Mouse (Mus musculus): ENCODE results near the gene Cldnd2.

Gene Cldnd2

GRCm38 (mm10) chr7:43448246-43448645, 7.7 kb downstream of the Cldnd2 start:
- DNase-seq = no peak

DNA sequence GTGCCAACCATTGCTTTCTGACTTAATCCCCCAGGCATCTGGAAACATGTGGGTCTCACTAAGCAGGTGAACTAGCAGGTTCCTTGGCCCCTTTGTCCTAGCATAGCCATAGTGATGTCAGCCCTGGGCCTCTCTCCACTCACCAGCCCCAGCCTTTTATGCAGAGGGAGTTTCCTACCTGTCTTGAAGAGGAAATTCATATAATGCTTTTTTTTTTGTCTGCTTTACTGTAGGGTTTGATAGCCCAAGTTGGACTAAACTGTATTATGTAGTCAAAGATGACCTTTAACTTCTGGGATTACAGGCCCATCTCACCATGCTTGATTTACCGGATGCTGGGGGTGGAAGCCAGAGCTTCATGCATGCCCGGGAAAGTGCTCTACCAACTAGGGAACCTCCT, 9.2 kb downstream of the Cldnd2 start:
- no peak for DNase-seq

GRCm38 (mm10) chr7:43451726-43452125, 11.1 kb downstream of the Cldnd2 start:
- no peak for DNase-seq

DNA sequence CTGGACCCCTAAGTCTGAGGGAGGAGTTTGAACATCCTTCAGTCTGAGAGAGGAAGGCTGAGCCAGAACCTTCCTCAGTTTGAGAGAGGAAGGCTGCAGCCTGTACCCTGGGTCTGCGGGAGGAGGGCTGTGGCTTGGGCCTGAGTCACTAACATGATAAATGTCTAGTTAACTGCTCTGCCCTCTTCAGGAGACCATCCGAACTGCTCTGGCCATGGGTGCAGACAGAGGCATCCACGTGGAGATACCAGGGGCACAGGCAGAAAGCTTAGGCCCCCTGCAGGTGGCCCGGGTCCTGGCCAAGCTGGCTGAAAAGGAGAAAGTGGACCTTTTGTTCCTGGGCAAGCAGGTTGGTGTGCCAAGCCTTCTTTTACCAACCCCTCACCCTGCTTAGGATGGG, 12.0 kb downstream of the Cldnd2 start:
- DNase-seq = no peak

DNA sequence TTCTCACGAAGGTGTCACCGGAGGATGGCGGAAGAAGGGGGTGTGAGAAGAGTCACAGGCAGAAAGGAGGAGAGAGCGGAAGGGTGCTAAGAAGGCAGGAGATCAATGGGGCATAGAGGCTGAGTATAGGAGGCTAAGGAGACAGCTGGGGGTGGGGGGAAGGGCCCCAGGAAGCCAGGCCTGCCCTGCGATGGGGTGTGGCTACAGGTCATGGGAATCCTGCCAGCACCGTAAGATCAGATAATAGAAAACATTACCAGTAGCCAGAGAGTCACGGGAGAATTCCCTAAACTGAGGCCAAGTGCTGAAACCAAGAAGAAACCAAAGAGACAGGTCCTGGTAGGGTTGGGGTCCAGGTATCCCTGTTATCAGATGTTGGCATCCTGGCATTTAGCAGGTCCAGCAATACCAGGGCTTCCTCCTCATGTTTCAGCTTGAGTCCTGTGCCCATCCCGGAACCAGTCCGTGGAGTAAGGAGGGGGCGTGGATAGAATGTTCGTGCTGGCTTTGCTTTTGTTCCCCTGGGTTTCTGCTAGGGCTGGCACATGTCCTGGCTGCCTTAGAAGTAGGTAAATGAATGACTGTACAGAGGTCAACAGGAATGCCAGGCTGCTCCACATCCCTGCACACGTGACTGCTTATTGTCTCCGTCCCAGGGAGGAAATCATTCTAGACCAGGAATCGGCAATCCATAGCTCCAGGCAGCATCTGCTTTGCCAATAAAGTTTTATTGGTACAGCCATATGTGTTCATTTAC, 13.2 kb downstream of the Cldnd2 start:
- no peak for DNase-seq

GRCm38 (mm10) chr7:43454371-43454770, 13.8 kb downstream of the Cldnd2 start:
- DNase-seq = no peak

DNA sequence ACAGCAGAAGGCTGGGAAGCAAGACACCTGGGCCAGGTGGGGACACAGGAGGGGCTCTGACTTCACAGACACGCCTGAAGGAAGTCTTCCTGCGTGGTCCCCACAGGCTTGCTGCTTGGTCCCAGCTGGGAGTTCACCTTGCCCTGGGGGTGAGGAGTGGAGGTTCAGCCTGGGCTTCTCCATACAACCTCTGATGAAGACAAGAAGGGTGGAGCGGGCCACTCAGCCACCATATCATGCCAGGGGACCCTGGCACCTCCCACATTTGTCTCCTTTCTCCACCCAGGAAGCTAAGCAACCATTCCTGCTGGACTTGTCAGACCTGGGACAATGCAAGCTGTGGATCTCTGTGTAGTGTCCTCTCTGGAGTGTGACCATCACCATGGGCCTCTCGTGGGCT, 22.3 kb downstream of the Cldnd2 start, which contains the start of gene Vsig10l:
Vsig10l (plus strand) TSS at position 301 of the 400 bp plus-strand sequence.
- DNase-seq = no peak

- DNase-seq = no peak
Measured at GRCm38 (mm10) chr7:43463976-43464375, 23.4 kb downstream of the Cldnd2 start.

DNA sequence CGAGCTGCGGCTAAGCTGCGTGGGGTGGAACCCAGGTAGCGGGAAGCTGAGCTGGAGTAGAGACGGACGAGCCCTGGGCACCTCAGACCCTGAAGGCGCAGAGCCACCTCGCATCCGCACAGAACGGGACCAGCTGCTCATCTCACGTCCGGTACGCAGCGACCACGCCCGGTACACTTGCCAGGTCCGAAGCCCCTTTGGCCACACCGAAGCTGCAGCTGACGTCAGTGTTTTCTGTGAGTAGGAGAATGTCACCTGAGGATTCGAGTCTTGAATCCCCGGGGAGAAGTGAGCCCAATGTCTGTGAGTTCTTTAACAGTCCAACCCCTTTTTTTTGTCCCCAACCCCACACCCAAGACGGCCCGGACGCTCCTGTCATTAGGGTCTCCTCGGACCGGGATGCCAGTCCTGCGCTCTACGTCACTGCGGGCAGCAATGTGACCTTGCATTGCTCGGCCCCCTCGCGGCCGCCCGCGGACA, 24.3 kb downstream of the Cldnd2 start:
- no peak for DNase-seq

DNA sequence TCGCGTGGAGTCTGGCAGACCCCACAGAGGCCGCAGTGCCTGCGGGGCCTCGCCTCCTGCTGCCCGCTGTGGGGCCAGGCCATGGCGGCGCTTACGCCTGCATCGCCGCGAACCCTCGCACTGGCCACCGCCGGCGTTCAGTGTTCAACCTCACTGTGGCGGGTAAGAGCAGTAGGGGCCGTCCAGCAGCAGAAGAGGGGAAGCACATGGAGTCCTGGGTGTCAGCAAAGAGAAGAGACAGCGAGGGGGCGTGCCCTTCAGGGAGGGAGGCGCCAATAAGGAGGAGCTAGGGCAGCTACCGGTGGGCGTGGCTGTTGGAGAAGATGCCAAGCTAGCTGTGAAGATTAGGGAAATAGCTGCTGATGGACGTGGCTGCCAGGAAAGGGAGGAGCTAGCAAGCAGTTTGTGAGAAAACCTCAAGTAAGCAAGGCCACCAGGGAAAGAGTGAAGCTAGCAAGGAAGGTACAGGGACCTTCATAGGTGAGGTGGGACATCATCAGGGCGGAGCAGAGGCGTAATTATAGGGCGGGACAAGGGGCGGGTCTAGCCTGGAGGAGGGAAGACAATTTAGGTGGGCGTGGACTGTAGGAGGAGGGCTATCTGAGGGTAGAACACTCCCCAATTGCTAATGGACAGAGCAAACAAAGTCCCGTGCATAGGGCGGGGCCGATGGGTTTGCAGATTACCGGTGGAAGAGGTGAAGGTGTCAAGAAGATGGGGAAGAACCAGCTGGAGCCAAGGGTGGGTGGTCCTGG, 24.9 kb downstream of the Cldnd2 start:
- DNase-seq = peak; percentile 59 to 78

DNA sequence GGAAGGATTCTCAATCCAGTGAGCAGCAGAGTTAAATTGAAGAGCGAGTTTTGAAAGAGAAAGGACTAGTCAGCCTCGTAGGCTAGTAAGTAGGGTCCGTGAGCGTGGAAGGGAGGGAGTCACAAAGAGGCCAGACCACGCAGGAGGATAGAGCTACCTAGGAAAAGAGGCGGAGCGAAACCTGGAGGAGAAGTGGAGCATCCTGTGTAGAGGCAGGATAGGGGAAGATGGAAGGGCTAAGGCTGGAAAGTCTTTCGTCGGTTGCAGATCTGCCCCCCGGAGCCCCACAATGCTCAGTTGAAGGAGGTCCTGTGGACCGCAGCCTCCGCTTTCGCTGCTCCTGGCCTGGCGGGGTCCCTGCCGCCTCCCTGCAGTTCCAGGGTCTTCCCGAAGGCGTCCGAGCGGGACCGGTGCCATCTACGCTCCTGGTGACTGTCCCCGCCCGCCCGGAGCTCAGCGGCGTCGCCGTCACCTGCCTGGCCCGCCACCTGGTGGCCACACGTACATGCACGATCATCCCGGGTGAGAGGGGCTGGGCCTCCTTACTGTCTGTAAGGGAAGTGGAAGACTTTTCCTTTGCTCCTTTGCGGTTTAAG, 25.6 kb downstream of the Cldnd2 start:
- peak; percentile 83 to 92 for DNase-seq

- DNase-seq = peak; percentile 42 to 68
Measured at GRCm38 (mm10) chr7:43470373-43470772, 29.8 kb downstream of the Cldnd2 start.

DNA sequence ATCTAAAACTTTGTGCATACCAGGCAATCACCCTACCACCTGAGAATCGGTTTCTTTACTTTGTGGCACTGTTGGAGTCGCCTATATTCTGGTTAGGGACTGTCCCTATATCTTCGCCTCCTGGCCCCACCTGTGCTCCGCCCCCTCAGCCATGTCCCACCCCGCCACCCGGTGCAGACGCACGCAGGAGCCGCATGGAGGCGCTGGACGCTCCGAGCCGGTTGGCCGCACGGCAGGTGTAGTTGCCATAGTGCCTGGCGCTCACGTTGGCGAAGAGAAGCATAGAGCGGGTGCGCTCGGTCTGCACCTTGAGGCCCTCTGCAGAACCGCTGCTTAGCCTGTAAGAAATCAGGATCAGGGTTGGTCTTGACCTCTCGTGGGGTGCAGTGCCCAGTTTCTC, 35.1 kb downstream of the Cldnd2 start:
- peak in 1 of 2 experiments; percentile 50 for DNase-seq

DNA sequence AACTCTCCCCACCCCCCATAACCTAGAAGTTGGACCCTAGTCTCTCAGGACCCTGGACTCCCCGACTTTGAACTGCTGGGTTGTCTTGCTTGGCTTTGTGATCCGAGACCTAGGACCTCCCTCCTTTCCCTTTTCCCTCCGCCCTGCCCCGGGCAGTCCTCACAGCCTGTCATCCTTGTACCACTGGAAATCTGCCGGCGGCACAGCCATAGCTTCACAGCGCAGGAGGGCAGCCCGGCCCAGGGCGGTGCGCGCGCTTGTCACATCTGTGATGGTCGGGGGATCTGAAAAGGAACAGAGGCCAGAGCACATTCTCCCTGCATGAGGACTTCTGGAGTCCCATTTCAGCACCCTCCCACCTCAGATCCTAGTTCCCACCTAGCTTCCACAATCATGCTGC, 35.8 kb downstream of the Cldnd2 start:
- no peak for DNase-seq

DNA sequence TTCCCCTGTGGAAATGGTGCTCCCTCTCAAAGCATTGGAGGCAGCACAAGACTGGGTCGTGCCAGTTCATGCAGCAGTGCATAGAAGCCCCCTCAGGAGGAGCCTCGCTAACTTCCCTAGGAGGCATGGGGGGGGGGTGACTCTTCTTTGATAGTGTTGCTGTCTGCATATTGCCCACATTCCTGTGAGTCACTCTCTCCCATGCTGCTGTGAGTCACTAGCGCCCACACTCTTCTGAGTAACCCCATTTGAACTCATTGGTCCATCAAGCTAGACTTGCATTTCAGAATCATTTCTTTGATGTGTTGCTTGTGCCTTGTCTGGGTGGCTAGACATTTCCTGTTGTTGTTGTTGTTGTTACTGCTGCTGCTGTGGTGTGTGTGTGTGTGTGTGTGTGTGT, 40.6 kb downstream of the Cldnd2 start:
- no peak for DNase-seq

DNA sequence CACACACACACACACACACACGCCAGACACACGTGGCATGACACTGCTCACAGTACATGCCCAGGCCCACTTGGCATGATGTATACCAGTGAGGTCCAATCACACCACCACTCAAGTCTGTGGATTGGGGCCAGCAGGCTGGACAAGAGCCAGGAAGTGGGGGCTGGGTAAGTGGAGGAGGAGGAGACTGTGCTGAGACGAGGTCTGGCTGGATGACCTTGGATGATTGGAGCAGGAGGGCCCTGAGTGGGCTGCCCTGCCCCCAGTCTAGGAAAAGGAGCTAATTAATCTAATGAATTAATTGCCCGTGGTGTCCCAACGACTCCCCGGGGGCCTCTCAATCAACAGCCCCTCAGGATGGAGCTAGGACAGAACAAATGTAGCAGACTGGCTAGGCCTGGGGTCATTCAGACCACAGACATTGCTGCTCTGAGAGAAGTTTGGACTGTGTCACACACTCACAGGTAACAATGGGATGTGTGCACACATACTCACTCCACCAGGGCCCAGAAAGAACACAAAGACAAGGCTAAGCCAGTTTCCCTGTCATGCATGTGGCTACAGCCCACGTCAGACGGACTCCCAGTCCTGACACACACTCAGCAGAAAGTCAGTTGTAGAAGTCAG, 41.6 kb downstream of the Cldnd2 start:
- peak; percentile 43 to 62 for DNase-seq

DNA sequence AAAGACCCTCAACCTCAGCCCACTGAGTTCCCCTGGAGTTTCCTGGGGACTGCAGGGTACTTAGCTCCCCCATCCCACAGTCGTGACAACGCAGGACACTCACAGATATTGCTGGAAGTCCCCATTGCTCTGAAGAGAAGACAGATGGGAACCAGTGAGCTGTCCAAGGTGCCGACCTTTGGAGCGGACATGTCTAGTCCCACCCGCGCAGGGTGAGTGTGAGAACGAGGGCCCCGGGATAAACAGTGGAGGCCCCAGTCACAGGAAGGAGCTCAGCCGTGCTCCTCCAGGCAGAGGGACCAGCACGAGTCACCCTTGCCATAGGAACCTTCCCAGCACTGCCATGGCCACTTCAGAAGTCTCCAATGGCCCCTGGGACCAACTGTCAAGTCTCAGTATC, 42.7 kb downstream of the Cldnd2 start:
- DNase-seq = no peak

DNA sequence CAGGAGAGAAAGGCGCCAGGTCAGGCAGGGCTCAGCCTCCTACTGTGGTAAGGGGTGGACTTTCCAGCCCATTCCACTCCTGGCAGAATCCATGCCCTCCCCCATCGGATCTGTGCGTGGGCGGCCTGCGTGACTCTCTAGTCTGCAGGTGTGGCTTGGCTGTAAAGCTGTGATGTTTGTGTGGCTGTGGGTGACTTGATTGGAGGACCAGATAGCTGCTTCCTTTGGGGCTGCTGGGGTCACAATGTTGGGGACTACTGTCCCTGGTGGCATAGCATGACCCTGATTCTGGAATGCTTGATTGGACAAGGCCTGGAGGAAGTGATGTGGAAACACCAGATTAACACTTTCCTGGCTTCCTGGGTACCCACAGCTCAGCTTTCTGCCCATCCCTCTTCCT, 48.1 kb downstream of the Cldnd2 start:
- DNase-seq = peak; percentile 38 to 59

DNA sequence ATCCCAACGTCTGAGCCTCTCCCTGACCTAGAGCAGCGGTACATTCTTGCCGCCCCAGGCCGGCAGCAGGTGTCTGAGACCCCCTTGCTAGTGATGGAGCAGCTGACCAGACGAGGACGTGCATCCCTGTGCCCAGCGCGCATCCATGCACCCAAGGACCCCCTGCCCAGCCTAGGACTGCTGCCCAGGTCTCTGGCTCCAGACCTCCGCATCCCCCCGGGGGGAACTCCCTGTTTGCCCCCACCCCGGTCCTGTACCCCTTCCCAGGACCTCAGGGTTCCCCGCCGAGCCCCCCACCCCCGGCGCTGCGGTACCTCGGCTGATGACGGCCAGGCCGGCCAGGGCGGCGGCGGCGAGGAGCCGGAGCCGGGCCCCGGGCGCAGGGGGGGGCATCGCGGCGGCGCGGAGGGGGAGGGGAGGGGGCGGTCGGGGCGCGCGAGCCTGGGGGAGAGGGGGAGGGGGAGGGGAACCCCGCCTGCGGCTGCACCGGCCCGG, 49.1 kb downstream of the Cldnd2 start, which contains the start of gene Iglon5:
Iglon5 (minus strand) TSS at position 445 of the 495 bp plus-strand sequence.
- peak in 1 of 2 experiments; percentile 55 for DNase-seq

DNA sequence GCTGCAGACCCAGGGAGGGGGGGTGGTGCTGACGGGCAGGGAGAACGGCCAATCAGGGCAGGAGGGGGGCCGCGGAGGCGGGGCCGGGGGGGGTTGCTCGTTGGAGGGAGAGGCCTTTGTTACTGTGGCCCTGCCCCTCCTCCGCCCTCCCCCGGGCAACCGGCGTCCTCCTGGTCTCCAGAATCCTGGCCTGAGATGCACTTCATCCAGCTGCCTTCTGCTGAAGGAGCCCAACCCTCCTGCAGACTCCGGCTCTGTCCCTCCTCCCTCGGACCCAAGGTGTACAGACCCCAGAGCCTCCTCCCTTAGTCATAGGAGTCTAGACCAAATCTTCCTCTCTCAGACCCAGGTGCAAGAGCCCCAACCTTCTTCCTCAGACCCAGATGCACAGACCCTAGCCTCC, 49.6 kb downstream of the Cldnd2 start:
- peak; percentile 89 to 95 for DNase-seq

- no peak for DNase-seq
Measured at GRCm38 (mm10) chr7:43490861-43491260, 50.3 kb downstream of the Cldnd2 start.

Measured in cerebellum, postnatal 25 days (tissue).